Mouse (Mus musculus) heart, adult 11 months (tissue): Measurements from ENCODE around the gene Vav2.

Experiments used
- DNase-seq: peaks from one replicate; pipeline ENCODE4 v3.0.0; 2022

Gene Vav2

GRCm38 (mm10) chr2:27314269-27314668, 112.6 kb downstream of the Vav2 start:
- no peak for DNase-seq

- no peak for DNase-seq
These were observed 114.3 kb downstream of the Vav2 start for GRCm38 (mm10) chr2:27312500-27312899.

GRCm38 (mm10) chr2:27311606-27312005, 115.2 kb downstream of the Vav2 start:
- DNase-seq = peak; percentile 95

- DNase-seq = no peak
These were observed 115.9 kb downstream of the Vav2 start for GRCm38 (mm10) chr2:27310908-27311307.

GRCm38 (mm10) chr2:27310221-27310620, 116.6 kb downstream of the Vav2 start:
- no peak for DNase-seq

- DNase-seq = no peak
These were observed 120.2 kb downstream of the Vav2 start for GRCm38 (mm10) chr2:27306628-27307027.

- peak; percentile 93 for DNase-seq
These were observed 122.1 kb downstream of the Vav2 start for GRCm38 (mm10) chr2:27304741-27305140.

- DNase-seq = no peak
These were observed 122.8 kb downstream of the Vav2 start for GRCm38 (mm10) chr2:27304074-27304473.

GRCm38 (mm10) chr2:27301444-27302111, 125.3 kb downstream of the Vav2 start:
- no peak for DNase-seq

GRCm38 (mm10) chr2:27300725-27301443, 125.9 kb downstream of the Vav2 start:
- DNase-seq = no peak

- DNase-seq = no peak
These were observed 130.0 kb downstream of the Vav2 start for GRCm38 (mm10) chr2:27296656-27297406.

GRCm38 (mm10) chr2:27294777-27295176, 132.1 kb downstream of the Vav2 start:
- no peak for DNase-seq

- DNase-seq = peak; percentile 97
These were observed 137.8 kb downstream of the Vav2 start for GRCm38 (mm10) chr2:27289019-27289418.

- DNase-seq = peak; percentile 84
These were observed 139.7 kb downstream of the Vav2 start for GRCm38 (mm10) chr2:27286971-27287710.

- no peak for DNase-seq
These were observed 142.4 kb downstream of the Vav2 start for GRCm38 (mm10) chr2:27284441-27284840.

GRCm38 (mm10) chr2:27281771-27282170, 145.1 kb downstream of the Vav2 start:
- peak; percentile 92 for DNase-seq

GRCm38 (mm10) chr2:27280920-27281611, 145.8 kb downstream of the Vav2 start:
- peak; percentile 95 for DNase-seq

- no peak for DNase-seq
These were observed 148.0 kb downstream of the Vav2 start for GRCm38 (mm10) chr2:27278859-27279258.

- no peak for DNase-seq
These were observed 158.5 kb downstream of the Vav2 start for GRCm38 (mm10) chr2:27268325-27268724.

- DNase-seq = no peak
These were observed 161.0 kb downstream of the Vav2 start for GRCm38 (mm10) chr2:27265819-27266218.

GRCm38 (mm10) chr2:27262984-27263383, 163.8 kb downstream of the Vav2 start:
- DNase-seq = peak; percentile 94

- DNase-seq = peak; percentile 74
These were observed 175.4 kb downstream of the Vav2 start for GRCm38 (mm10) chr2:27251434-27251833.
